Mouse (Mus musculus): ENCODE data around the gene Apoc1.
A peak's percentile ranks its signal among the peaks of the same experiment; 100 is the strongest.

- peak; percentile 25; the same call in 1 of the 2 replicates for TF ChIP-seq CTCF (IDR thresholded peaks at IDR 0.05; ENCODE audit: extremely low read depth, insufficient read length, insufficient replicate concordance, low read depth, low read length)
- no peak for TF ChIP-seq POLR2A (IDR thresholded peaks at IDR 0.05; ENCODE audit: low read depth, low read length)
Observed at GRCm38 (mm10) chr7:19712414-19712813, 20.0 kb upstream of the Apoc1 start.

All from small intestine, adult 2 months (tissue).